Mouse (Mus musculus): ENCODE data around the gene P3h1.

DNA sequence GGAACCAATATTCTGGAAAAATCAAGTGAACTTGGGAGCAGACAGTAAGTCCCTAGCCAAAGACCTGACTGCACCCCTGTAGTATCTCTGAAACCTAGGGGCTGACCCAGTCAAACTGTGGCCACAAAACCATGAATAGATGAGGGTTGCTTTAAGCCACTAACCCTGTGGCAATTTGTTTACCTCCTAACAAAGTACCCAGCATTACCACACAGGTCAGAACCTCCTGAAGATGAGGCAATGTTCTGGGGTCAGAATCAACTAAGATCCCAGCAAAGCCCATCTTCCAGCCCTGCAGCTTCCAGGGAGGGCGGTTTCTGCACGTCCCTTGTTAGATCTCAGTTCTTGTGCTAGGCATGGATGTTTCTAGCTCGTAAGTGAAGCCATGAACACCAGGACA lies 8.2 kb upstream of the P3h1 start:
- TF ChIP-seq CTCF (IDR thresholded peaks at IDR 0.05; ENCODE audit: low read depth, low read length) (no peak), POLR2A (IDR thresholded peaks at IDR 0.05; ENCODE audit: insufficient read depth, low read length) (no peak), EP300 (IDR thresholded peaks at IDR 0.05; ENCODE audit: insufficient read depth, low read depth, low read length) (no peak)

Data from ES-Bruce4 (cell line).